Mouse (Mus musculus): ENCODE data around the gene Zfp62. TPM values are rescaled to one million over a fixed set of nuclear protein-coding genes. Genes with fewer than 3 reads are reported as not detected.

The Zfp62 gene
- total RNA-seq, 1 experiment = 25.2 TPM

- in situ Hi-C loops (cut with MboI; ENCODE audit: low sequenced_read_pairs in 2 of 2, unreplicated experiment in 2 of 2) = loop anchor here (10.0 to 25.0 kb wide), 2 partner anchors 387 to 400 kb away; partner anchors contain the start of gene Irgm1 (in 2 of the 2)
- TF ChIP-seq CHD2 (IDR thresholded peaks at IDR 0.05; ENCODE audit: low read depth, low read length) (no peak), MAFK (IDR thresholded peaks at IDR 0.05; ENCODE audit: insufficient read depth, low read depth, low read length) (no peak), ZNF384 (IDR thresholded peaks at IDR 0.05; ENCODE audit: low read depth, low read length) (no peak), ZC3H11A (IDR thresholded peaks at IDR 0.05; ENCODE audit: borderline replicate concordance, low read depth, low read length) (no peak), HCFC1 (IDR thresholded peaks at IDR 0.05; ENCODE audit: borderline replicate concordance, insufficient read depth, low read length) (no peak)
- no peak overlapping the region for H3K4me3 ChIP-seq (ENCODE audit: insufficient read depth in 1 of 2, low read depth in 1 of 2, low read length in 2 of 2, poor library complexity in 1 of 2, severe bottlenecking in 1 of 2)
- H3K36me3 ChIP-seq (ENCODE audit: control insufficient read depth, insufficient read depth, low read length, poor library complexity, severe bottlenecking) = peaks cover 2% of the 10 kb centered on the region; the same call in 1 of the 2 replicates
- peaks cover 2 to 12% of the 10 kb centered on the region in 2 experiments; a peak in 1 of 4 replicates for H3K4me1 ChIP-seq (ENCODE audit: control insufficient read depth in 2 of 2, insufficient read depth in 2 of 2, low read length in 2 of 2, poor library complexity in 1 of 2)
- H3K9ac ChIP-seq (ENCODE audit: insufficient read depth, low read depth, low read length, poor library complexity, severe bottlenecking) = no peak overlapping the region
- no peaks in the 10 kb centered on the region for H3K9me3 ChIP-seq (ENCODE audit: control insufficient read depth, insufficient read depth, low read depth, low read length)
- no peak for DNase-seq (ENCODE audit: low read depth, low spot score)
- H3K27ac ChIP-seq (ENCODE audit: insufficient read depth, low read depth, low read length, poor library complexity, severe bottlenecking) = no peak overlapping the region
These were observed 59.2 kb downstream of the Zfp62 start for GRCm38 (mm10) chr11:49262286-49262685.

GRCm38 (mm10) chr11:49263149-49263548, 60.1 kb downstream of the Zfp62 start:
- no peak overlapping the region for H3K4me3 ChIP-seq (ENCODE audit: insufficient read depth in 1 of 2, low read depth in 1 of 2, low read length in 2 of 2, poor library complexity in 1 of 2, severe bottlenecking in 1 of 2)

DNA sequence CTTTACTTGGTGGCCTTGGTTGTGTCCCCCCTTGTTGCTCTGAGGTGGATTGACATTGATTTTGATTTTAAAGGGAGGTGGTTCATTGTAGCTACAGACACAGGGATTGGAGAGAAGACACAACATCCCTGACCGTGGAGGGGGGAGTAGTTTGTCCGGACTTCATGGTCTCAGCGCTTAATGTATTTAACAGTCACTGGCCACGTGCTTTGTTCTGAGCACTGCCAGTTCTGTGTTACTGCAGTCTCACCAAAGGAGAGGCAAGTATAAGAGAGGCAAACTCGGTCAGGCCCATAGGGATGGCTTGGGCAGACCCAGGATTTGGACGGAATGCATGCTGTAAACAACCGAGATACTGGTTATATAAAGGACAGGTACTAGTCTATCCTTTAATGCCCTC, 61.0 kb downstream of the Zfp62 start:
- in situ Hi-C loops (cut with MboI; ENCODE audit: low sequenced_read_pairs in 2 of 2, unreplicated experiment in 2 of 2) = loop anchor here (10.0 to 25.0 kb wide), 2 partner anchors 389 to 402 kb away; partner anchors contain the start of gene Irgm1 (in 2 of the 2)
- no peaks in the 10 kb centered on the region for H3K9me3 ChIP-seq (ENCODE audit: control insufficient read depth, insufficient read depth, low read depth, low read length)
- DNase-seq (ENCODE audit: low read depth, low spot score) = no peak
- H3K36me3 ChIP-seq (ENCODE audit: control insufficient read depth, insufficient read depth, low read length, poor library complexity, severe bottlenecking) = peaks cover 2% of the 10 kb centered on the region; the same call in 1 of the 2 replicates
- H3K9ac ChIP-seq (ENCODE audit: insufficient read depth, low read depth, low read length, poor library complexity, severe bottlenecking) = no peak overlapping the region
- H3K4me1 ChIP-seq (ENCODE audit: control insufficient read depth in 2 of 2, insufficient read depth in 2 of 2, low read length in 2 of 2, poor library complexity in 1 of 2) = peaks cover 2 to 12% of the 10 kb centered on the region in 2 experiments; a peak in 1 of 4 replicates
- H3K4me3 ChIP-seq (ENCODE audit: insufficient read depth in 1 of 2, low read depth in 1 of 2, low read length in 2 of 2, poor library complexity in 1 of 2, severe bottlenecking in 1 of 2) = no peak overlapping the region
- H3K27ac ChIP-seq (ENCODE audit: insufficient read depth, low read depth, low read length, poor library complexity, severe bottlenecking) = no peak overlapping the region
- TF ChIP-seq MAFK (IDR thresholded peaks at IDR 0.05; ENCODE audit: insufficient read depth, low read depth, low read length) = no peak
- no peak for TF ChIP-seq HCFC1 (IDR thresholded peaks at IDR 0.05; ENCODE audit: borderline replicate concordance, insufficient read depth, low read length)
- TF ChIP-seq ZNF384 (IDR thresholded peaks at IDR 0.05; ENCODE audit: low read depth, low read length) = no peak
- TF ChIP-seq CHD2 (IDR thresholded peaks at IDR 0.05; ENCODE audit: low read depth, low read length) = no peak
- no peak for TF ChIP-seq ZC3H11A (IDR thresholded peaks at IDR 0.05; ENCODE audit: borderline replicate concordance, low read depth, low read length)

More at GRCm38 (mm10) chr11:49263149-49263548, 60.1 kb downstream of the Zfp62 start:
- in situ Hi-C loops (cut with MboI; ENCODE audit: low sequenced_read_pairs in 2 of 2, unreplicated experiment in 2 of 2) = loop anchor here (10.0 to 25.0 kb wide), 2 partner anchors 388 to 401 kb away; partner anchors contain the start of gene Irgm1 (in 2 of the 2)
- H3K4me1 ChIP-seq (ENCODE audit: control insufficient read depth in 2 of 2, insufficient read depth in 2 of 2, low read length in 2 of 2, poor library complexity in 1 of 2) = peaks cover 2 to 12% of the 10 kb centered on the region in 2 experiments; a peak in 1 of 4 replicates
- TF ChIP-seq HCFC1 (IDR thresholded peaks at IDR 0.05; ENCODE audit: borderline replicate concordance, insufficient read depth, low read length) = no peak
- no peak for TF ChIP-seq CHD2 (IDR thresholded peaks at IDR 0.05; ENCODE audit: low read depth, low read length)
- DNase-seq (ENCODE audit: low read depth, low spot score) = no peak
- H3K36me3 ChIP-seq (ENCODE audit: control insufficient read depth, insufficient read depth, low read length, poor library complexity, severe bottlenecking) = peaks cover 2% of the 10 kb centered on the region; the same call in 1 of the 2 replicates
- H3K9me3 ChIP-seq (ENCODE audit: control insufficient read depth, insufficient read depth, low read depth, low read length) = no peaks in the 10 kb centered on the region
- H3K9ac ChIP-seq (ENCODE audit: insufficient read depth, low read depth, low read length, poor library complexity, severe bottlenecking) = no peak overlapping the region
- H3K27ac ChIP-seq (ENCODE audit: insufficient read depth, low read depth, low read length, poor library complexity, severe bottlenecking) = no peak overlapping the region

GRCm38 (mm10) chr11:49264622-49265021, 61.5 kb downstream of the Zfp62 start:
- DNase-seq (ENCODE audit: low read depth, low spot score) = no peak
- Histone ChIP-seq H3K27ac (ENCODE audit: insufficient read depth, low read depth, low read length, poor library complexity, severe bottlenecking) (no peak overlapping the region), H3K9me3 (ENCODE audit: control insufficient read depth, insufficient read depth, low read depth, low read length) (no peaks in the 10 kb centered on the region), H3K4me3 (ENCODE audit: insufficient read depth in 1 of 2, low read depth in 1 of 2, low read length in 2 of 2, poor library complexity in 1 of 2, severe bottlenecking in 1 of 2) (no peak overlapping the region), H3K4me1 (ENCODE audit: control insufficient read depth in 2 of 2, insufficient read depth in 2 of 2, low read length in 2 of 2, poor library complexity in 1 of 2) (peaks cover 2 to 12% of the 10 kb centered on the region in 2 experiments; a peak in 1 of 4 replicates), H3K36me3 (ENCODE audit: control insufficient read depth, insufficient read depth, low read length, poor library complexity, severe bottlenecking) (peaks cover 2% of the 10 kb centered on the region; the same call in 1 of the 2 replicates), H3K9ac (ENCODE audit: insufficient read depth, low read depth, low read length, poor library complexity, severe bottlenecking) (no peak overlapping the region)
- no peak for TF ChIP-seq CHD2 (IDR thresholded peaks at IDR 0.05; ENCODE audit: low read depth, low read length)
- no peak for TF ChIP-seq HCFC1 (IDR thresholded peaks at IDR 0.05; ENCODE audit: borderline replicate concordance, insufficient read depth, low read length)
- in situ Hi-C loops (cut with MboI; ENCODE audit: low sequenced_read_pairs in 2 of 2, unreplicated experiment in 2 of 2) = loop anchor here (5.0 to 25.0 kb wide), 3 partner anchors 77 to 402 kb away; partner anchors contain the start of genes Irgm1 (in 2 of the 2) and Btnl9 (in 1 of the 2)

Measured in ES-E14 (cell line).